Mouse (Mus musculus): ENCODE measurements around the gene Ntm.

- TF ChIP-seq CTCF (IDR thresholded peaks at IDR 0.05; ENCODE audit: control insufficient read depth, insufficient read depth, low read length) (no peak), POLR2A (IDR thresholded peaks at IDR 0.05; ENCODE audit: borderline replicate concordance, control insufficient read depth, low read depth, low read length) (no peak)
Observed at GRCm38 (mm10) chr9:29663286-29663685, 299.7 kb downstream of the Ntm start.

All from bone marrow, adult 2 months (tissue).